Mouse (Mus musculus) frontal cortex, postnatal 25 days (tissue): Measurements from ENCODE around the gene Tfb2m.

Experiments used
- DNase-seq, 2 experiments: peaks; one replicate each; pipeline ENCODE4 v3.0.0; 2022; ENCODE audit warnings: low spot score in 2 of 2

The Tfb2m gene

DNA sequence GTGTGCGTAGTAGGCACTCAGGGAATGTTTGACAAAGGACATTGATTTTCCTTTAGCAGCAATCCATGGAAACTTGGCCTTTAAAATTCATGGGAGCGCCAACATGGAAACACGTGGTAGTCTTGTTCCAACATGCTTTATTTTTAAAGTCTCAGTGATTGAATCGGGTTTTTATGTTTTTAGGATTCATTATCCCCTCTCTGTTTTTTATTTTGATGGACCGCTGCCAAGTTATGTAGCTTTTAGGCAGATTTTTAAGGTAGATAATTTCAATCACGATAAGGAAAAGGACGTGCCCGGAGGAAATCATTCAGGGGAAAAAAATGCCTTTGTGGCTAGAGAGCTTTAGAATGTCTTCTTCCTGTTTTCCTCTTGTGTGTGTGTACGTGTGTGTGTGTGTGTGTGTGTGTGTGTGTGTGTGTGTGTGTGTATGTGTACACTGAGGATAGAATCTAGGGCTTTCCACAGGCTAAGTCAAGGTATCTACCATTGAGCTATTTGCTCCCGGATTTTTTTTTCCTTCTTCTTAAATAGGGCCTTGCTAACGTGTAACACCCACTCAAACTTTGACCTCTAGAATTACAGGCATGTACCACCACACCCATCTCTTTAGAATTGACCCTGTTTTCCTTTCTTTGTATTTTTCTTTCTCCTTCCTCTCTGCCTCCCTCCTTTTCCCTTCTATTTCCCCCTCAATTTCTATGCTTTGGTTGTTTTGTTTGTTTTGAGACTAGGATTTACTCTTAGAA lies 13.6 kb upstream of the Tfb2m start:
- DNase-seq = no peak

- no peak for DNase-seq
Measured at GRCm38 (mm10) chr1:179556921-179557320, 10.9 kb upstream of the Tfb2m start.

DNA sequence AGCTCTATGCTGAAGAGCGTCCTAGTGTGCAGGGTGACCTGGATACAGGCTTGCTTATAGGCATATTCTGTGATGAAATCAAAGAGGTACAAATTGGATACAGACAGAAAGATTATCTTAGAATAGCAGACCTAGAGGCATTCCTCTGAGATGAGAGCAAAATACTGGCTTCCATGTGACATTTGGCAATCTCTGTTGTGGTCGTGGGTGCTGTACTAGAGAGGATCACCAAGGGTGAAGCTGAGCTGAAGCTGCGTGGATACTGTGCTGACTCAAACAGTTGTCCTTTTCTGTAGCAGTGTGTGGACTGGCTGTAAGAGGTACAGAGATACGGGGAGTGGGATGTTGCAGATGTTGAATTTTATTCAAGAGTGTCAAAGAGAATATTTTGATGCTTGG lies 7.9 kb upstream of the Tfb2m start:
- no peak for DNase-seq

DNA sequence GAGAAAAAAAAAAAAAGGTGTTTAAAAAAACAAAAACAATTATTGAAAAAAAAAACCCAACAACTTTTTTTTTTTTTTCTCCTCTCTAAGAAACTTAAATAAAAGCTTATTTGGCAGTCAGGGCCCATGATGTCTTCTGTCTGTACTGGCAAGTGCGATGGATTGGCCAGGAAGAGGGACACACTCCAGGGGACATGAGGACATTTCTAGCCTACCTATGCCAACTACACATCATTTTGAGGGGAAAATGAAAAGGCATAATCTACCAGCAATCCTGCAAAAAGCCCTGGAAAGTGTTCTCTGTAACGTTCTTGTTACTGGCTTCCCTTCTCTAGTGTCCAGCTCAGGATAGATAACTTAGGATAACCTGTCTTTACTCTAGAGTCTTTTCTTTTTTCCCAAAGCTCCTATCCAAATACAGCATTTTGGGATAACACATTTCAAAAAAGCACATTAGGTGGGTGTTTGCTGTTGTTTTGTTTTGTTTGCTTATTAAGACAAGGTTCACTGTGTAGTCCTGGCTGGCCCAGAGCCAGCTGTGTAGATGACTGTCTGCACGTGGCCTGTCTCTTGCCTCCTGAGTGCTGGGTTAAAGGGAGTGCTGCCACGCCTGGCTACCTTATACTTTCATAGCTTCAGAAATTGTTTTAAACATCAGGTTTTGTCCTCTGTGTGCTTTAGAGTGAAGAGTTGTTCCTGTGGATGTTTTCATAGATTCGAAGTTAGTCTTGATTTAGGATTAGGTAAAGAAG lies 7.3 kb upstream of the Tfb2m start:
- DNase-seq = no peak

GRCm38 (mm10) chr1:179552751-179553150 lies 6.7 kb upstream of the Tfb2m start:
- DNase-seq = no peak

DNA sequence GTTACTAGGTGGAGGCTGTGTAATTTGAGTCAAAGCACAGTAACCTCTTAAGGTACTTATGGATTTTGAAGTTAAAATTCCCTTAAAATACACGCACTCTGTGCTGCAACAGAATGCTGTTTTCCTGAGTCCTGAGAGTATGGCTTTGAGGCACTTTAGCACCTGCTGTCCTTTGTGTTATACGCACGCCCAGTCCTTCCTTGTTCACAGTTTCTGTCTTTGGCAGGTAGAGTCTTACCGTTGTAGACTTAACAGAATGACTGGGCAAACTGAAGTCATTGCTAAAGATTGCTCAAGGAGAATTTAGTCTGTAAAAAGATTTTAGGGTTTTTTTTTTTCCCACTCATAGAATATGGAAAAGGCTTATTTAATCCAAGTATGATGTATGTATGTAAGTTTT lies 5.9 kb upstream of the Tfb2m start:
- DNase-seq = no peak

DNA sequence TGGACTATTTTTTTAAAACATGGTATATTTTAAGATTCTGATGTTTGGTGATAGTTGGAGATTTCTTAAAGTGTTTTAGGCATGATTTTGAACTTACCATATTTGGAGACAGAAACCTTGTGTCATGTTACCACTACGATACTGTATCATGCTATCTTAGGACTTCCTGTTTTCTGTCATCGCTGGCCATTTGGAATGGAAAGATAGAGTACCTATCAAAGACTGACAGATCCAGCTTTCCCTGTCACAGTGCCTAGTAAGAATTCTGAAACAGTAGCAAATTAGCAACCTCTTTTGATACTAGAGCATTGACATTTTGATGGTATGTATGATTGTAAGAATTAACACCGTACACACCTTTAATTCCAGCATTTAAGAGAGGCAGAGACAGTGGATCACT lies 5.3 kb upstream of the Tfb2m start:
- no peak for DNase-seq

DNA sequence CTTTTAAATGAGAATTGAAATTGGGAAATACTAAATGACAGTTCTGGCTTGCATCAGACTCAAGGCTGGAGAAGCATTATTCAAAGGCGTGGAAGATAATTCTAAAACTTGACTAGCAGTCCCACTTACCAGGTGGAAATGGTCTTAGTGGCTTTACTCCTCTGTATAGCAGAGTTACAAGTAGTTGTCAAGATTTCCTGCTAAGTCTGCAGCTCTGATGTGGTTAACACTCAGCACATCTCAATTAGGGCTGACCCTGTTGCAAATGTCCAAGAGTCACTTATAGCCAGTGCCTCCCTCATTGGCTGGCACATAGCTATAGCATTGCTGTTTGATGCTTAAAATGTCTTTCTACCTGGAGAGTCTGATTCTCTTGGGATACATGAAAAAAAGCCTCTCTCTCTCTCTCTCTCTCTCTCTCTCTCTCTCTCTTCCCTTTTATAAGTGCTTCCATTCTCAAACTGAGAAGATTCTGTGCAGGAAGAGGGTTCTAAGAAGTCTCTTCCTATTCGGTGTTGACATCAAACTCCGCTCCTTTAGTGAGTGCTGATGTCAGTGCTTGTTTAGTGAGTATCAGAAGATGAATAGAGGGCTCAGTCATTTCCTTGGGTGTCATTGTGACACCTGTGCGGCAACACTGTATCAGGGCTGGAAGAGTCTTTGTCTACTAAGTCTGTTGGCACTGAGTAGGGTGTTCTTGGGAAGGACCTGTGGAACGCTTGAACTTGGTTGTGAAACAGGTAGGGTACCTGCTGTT lies 3.1 kb upstream of the Tfb2m start:
- DNase-seq = no peak

DNA sequence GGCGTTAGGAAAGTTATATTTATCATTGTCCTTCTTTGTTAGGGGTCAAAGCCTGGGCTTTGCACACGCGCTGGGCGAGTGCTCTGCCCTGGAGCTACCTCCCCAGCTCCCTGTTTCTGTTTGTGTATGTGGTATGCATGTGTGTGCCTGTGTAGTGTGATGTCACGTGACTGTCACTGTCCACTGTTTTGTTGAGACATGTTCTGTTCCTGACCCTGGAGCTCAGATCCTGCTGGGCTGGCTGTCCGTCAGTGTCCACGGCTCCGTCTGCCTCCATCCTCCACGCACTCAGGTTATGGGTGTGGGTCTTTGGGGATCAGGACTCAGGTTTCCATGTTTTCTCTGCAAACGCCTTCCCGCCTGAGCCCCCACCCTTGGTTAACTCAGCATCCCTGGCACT lies 2.2 kb upstream of the Tfb2m start:
- no peak for DNase-seq

GRCm38 (mm10) chr1:179547176-179547575 lies 1.1 kb upstream of the Tfb2m start:
- DNase-seq = no peak

- DNase-seq = no peak
Measured at GRCm38 (mm10) chr1:179546551-179546917, 467 bp upstream of the Tfb2m start.

DNA sequence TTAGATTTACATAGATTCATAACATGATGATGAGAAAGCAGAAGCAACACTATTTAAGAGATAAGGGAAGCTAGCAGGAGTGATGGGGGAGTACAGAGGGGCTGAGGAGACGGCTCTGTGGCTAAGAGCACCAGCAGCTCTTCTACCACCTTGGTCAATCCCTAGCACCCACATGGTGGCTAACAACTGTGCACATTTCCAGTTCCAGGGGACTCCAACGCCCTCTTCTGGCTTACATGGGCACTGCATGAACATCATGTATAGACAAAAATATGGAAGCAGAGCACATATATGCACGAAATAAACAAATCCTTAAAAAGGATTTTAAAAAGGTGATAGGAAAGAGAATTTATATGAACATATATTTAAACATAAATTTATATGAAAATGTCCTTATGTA lies 4.6 kb downstream of the Tfb2m start:
- DNase-seq = no peak

GRCm38 (mm10) chr1:179539887-179540286 lies 6.2 kb downstream of the Tfb2m start:
- no peak for DNase-seq

DNA sequence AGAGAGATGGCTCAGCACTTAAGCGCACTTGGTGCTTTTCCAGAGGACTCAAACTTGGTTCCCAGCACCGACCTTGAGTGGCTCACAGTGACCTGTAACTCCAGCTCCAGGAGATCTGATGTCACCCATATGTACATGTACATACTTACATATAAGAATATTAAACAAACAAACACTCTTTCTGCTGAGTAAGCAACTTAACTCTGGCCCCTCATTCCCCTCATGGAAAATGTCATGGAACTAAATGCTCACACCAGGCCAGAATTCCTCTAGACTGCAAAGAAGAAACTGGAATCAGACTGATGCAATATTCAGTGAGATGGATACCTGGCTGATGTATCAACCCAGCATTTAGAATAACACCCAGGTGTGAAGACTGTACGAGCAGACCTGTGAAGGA lies 7.0 kb downstream of the Tfb2m start:
- DNase-seq = no peak

DNA sequence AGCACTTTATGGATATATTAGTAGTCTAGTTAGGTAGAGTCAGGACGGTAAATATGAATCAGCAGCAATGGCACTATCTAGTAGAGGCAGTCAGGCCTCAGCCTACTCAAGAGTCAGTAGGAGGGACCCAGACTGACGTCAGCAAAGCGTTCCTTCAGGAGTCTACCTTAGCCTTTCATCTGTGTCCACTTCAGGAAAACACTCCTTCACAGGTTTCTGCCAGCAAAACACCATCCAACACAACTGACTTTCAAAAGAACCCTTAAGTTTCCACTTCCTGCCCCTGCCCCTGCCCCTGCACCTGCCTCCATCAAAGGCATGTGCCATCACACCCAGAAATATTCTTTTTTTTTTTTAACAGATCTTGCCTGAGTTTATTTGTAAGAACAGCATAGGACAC lies 26.2 kb downstream of the Tfb2m start:
- DNase-seq = no peak

DNA sequence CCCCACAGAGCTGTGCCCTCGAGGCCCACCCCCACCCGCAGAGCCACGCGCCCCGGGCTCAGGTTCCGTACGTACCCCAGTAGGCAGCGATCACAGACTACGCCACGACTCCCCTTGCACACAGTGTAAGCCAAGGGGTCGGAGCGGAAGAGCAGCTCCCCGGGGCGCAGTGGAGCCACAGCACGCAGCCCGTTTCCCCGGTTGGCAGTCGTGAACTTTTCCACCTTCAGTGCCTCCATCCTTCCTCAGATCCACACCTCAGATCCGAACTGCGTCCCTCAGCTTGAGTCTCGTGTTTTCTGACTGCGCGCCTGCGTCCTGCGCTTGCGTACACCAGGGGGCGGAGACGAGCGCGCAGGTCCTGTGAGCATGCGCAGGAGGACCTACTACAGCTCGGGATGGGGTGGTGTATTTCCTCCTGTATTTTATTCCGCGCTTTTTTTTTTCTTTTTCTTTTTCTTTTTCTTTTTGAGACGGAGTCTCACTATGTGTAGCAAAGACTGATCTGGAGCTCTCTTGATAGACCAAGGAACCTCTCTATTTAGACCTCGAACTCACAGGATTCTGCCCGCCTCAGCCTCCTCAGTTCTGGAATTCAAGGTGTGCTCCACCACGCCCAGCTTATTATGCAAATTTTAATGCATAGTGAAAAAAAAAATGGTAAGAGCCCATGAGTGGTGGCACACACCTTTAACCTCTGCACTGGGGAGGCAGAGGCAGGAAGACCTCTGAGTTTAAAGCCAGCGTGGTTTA lies 28.2 kb downstream of the Tfb2m start, which contains the start of gene Smyd3:
Smyd3 (minus strand) TSS at position 329 of the 753 bp plus-strand sequence.
- peak; percentile 48 to 68 for DNase-seq

GRCm38 (mm10) chr1:179516941-179517712 lies 28.9 kb downstream of the Tfb2m start:
- no peak for DNase-seq

DNA sequence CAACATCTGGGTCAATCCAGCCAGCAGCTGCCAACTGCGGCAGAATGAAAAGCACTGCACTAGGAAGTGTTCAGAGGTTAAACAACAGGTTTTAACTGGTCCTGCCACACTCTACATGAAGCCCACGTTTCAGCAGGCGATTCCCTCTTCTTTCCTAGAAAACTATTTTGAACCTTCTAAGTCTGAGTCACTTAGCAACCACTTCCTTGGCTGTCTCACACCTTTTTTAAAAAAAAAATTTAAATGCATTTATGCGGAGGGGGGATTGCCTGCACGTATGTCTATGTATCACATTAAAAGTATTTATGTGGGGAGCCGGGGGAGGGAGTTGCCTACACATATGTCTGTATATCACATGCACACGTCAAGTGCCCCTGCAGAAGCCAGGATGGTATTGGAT lies 34.2 kb downstream of the Tfb2m start:
- DNase-seq = no peak

DNA sequence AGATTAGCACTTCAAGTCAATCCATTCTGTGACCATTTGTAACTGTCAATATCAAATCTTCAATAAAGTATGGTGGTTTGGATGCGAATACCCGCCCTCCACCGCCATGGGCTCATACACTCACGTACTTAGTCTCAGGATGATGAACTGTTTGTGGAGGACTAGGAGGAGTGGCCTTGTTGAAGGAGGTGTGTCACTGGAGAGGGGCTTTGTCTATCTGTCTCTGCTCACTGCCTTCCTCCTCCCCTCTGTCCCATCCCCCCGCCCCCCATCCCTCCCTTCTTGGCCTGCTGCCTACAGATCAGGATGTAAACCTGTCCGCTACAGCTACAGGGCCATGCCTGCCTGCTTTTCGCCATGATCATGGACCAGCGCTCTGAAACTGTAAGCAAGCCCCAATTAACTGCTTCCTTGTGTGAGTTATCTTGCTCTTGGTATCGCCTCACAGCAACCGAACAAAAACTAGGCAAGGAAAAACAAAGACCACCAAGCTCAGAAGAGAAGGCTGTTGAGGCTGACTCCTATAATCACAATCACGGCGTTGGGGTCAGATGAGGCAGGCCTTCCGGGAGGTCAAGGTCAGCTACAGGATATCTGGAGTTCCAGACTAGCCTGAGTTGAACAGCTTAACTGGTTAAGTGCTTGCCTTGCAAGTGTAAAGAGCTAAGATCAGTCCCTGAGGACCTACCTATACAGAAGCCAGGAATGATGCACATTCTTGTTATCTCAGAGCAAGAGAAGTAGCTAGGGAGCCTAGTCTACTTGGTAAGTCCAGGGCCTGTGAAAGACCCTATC lies 35.3 kb downstream of the Tfb2m start:
- DNase-seq = no peak
